Mouse (Mus musculus): ENCODE measurements around the gene Zdhhc9.
"Not testable (repeated sequence)": the region's sequence is repeated elsewhere in the genome, so short reads cannot be mapped to it uniquely, and the experiment has no call there.

Zdhhc9 gene

GRCm38 (mm10) chrX:48208519-48209185 is at the start of gene Zdhhc9:
Zdhhc9 (minus strand) TSS chrX:48208878.
- peak; percentile 89 for DNase-seq

GRCm38 (mm10) chrX:48257011-48257410 is 48.3 kb upstream of the Zdhhc9 start:
- no peak for DNase-seq

- DNase-seq: peak; percentile 93
Observed at GRCm38 (mm10) chrX:48256468-48257007, 47.9 kb upstream of the Zdhhc9 start, which contains the start of gene Utp14a. Utp14a (plus strand) TSS chrX:48256862.

GRCm38 (mm10) chrX:48255830-48256428 is 47.3 kb upstream of the Zdhhc9 start:
- DNase-seq: no peak

GRCm38 (mm10) chrX:48234417-48234816 is 25.7 kb upstream of the Zdhhc9 start:
- DNase-seq: peak; percentile 57

GRCm38 (mm10) chrX:48226225-48226624 is 17.5 kb upstream of the Zdhhc9 start:
- no peak for DNase-seq

- no peak for DNase-seq
Observed at GRCm38 (mm10) chrX:48222706-48223105, 14.0 kb upstream of the Zdhhc9 start.

- no peak for DNase-seq
Observed at GRCm38 (mm10) chrX:48219468-48219867, 10.8 kb upstream of the Zdhhc9 start.

- DNase-seq: not testable (repeated sequence)
Observed at GRCm38 (mm10) chrX:48209746-48210145, 1.1 kb upstream of the Zdhhc9 start.

GRCm38 (mm10) chrX:48207761-48208487 is 754 bp downstream of the Zdhhc9 start:
- DNase-seq: peak; percentile 36

GRCm38 (mm10) chrX:48204469-48204868 is 4.2 kb downstream of the Zdhhc9 start:
- DNase-seq: no peak

GRCm38 (mm10) chrX:48203763-48204162 is 4.9 kb downstream of the Zdhhc9 start:
- no peak for DNase-seq

- no peak for DNase-seq
Observed at GRCm38 (mm10) chrX:48202995-48203394, 5.7 kb downstream of the Zdhhc9 start.

- no peak for DNase-seq
Observed at GRCm38 (mm10) chrX:48202436-48202835, 6.2 kb downstream of the Zdhhc9 start.

- no peak for DNase-seq
Observed at GRCm38 (mm10) chrX:48201973-48202372, 6.7 kb downstream of the Zdhhc9 start.

- no peak for DNase-seq
Observed at GRCm38 (mm10) chrX:48200699-48201098, 8.0 kb downstream of the Zdhhc9 start.

GRCm38 (mm10) chrX:48199026-48199425 is 9.7 kb downstream of the Zdhhc9 start:
- no peak for DNase-seq

- DNase-seq: no peak
Observed at GRCm38 (mm10) chrX:48197856-48198255, 10.8 kb downstream of the Zdhhc9 start.

- no peak for DNase-seq
Observed at GRCm38 (mm10) chrX:48193235-48194152, 15.2 kb downstream of the Zdhhc9 start.

GRCm38 (mm10) chrX:48191261-48191660 is 17.4 kb downstream of the Zdhhc9 start:
- no peak for DNase-seq

GRCm38 (mm10) chrX:48184703-48185102 is 24.0 kb downstream of the Zdhhc9 start:
- no peak for DNase-seq

GRCm38 (mm10) chrX:48181844-48182243 is 26.8 kb downstream of the Zdhhc9 start:
- no peak for DNase-seq

Data from liver (tissue).